Mouse (Mus musculus) brain, embryonic 14.5 days (tissue): ENCODE results near the gene 1700057G04Rik. TPM values are rescaled to one million over a fixed set of nuclear protein-coding genes. Genes with fewer than 3 reads are reported as not detected.

Experiments
- DNase-seq: peaks from one replicate; pipeline ENCODE4 v3.0.0-alpha.2; 2011; ENCODE audit warnings: low read depth
- CTCF ChIP-seq: fragments of 200-500 bp; IDR thresholded peaks from 2 replicates; pipeline ENCODE4 v1.5.1; 2012; ENCODE audit warnings: inconsistent platforms, mild to moderate bottlenecking, moderate library complexity, borderline replicate concordance; ENCODE audit not compliant: insufficient read depth, insufficient read length; ENCODE audit errors: extremely low read depth
- POLR2A ChIP-seq: fragments of 200-500 bp; IDR thresholded peaks from 2 replicates; pipeline ENCODE4 v1.6.1; 2012; ENCODE audit warnings: mild to moderate bottlenecking, inconsistent platforms, borderline replicate concordance; ENCODE audit not compliant: poor library complexity, insufficient read depth, insufficient read length, severe bottlenecking; ENCODE audit errors: extremely low read depth
- polyA plus RNA-seq: library from polyadenylated mRNA; depleted of rRNA; stranded (reverse); fragments of >200 nt; gene quantifications from 2 replicates; pipeline ENCODE4 v1.2.3, GENCODE M21; 2012

Gene 1700057G04Rik
- polyA plus RNA-seq, 1 experiment, result not detected

DNA sequence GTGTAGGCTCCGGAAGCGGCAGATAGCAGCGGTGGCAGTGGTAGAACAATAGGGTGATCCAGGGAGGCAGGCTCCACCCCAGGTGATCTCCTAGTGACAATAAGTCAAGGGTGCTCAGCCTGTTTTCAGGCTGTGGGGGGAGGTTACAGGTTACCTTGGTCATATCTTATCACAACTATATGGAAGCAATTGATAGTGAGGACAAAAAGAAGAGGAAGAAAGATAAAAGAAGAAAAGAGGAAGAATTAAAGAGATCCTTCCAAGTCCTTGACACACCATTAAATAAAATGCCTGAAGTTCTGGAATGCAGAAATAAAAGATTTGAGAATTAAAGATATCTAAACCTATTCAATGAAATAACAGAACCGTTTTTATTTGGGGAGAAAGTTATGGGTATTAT lies 17.6 kb downstream of the 1700057G04Rik start:
- TF ChIP-seq CTCF (no peak), POLR2A (no peak)
- DNase-seq, result no peak

DNA sequence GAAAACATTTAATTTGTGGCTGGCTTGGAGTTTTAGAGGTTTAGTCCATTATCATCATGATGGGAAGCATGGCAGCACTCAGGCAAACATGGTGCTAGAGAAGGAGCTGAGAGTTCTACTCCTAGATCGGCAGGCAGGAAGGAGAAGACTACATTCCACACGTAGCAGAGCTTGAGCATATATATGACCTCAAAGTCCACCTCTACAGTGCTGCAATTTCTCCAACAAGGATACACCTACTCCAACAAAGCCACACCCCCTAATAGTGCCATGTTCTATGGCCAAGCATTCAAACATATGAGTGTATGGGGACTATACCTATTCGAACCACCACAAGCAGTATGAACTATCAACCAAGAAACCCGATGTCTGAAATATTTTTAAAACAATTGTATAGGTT lies 22.2 kb downstream of the 1700057G04Rik start:
- TF ChIP-seq CTCF (no peak), POLR2A (no peak)
- DNase-seq, result no peak

DNA sequence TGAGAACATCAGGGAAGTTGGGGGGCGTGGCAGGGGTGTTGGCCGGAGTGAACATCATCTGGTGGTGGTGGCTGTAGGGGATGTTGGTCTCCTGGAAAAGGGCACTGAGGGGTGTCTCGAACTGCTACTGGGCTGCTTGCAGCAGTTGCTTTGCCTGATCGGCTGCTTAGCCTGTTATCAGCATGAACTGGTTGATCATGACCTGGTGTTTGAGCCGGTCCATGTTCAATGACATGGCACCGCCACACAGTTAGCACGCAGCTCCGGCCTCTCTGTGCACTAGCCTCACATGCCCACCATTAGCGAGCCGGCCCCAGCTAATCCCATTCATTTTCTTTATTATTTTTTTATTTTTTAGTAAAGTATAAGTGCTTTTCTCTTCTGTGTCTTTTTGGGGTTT lies 25.7 kb downstream of the 1700057G04Rik start:
- TF ChIP-seq CTCF (no peak), POLR2A (no peak)
- no peak for DNase-seq

DNA sequence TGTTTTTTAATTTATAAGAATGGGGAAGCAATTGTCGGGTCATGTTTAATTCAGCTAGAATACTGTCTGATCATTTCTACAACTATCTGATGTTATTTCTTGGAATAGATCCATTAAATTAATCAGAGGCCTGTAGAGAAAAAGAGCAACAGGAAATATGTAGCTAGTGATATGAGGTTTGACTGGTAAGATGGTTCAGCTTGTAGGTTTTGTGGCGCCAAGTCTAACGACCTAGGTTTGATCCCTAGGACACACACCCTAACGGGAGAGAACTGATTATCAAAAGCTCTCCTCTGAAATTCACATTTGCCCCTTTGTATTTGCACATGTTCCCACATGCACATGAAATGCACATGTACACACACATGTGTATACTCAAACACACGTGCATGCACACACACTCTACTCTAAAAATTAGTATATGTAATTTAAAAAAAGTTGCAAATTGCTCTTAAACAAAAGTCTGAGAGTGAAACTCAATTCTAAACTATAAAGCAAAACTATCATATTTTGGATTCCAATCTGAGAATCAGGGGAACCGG lies 26.2 kb downstream of the 1700057G04Rik start:
- TF ChIP-seq POLR2A (no peak), CTCF (no peak)
- DNase-seq, result no peak

DNA sequence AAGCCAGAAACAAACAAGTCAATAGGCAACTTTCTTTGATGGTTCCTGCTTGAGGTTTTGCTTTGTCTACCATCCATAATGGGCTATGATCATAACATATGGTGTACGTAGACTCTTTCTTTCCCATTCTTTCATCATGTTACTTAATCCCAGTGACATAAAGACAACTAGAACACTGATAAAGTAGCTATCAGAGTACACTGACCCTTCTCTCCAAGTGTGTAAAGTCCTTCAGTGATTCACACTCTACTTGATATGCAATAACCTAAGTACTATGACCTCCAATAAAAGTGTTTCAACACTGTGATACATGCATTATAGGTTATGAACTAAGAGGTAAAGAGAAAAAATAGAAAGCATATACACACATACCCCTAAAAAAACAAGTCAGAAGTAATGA lies 27.9 kb downstream of the 1700057G04Rik start:
- DNase-seq, result no peak
- TF ChIP-seq POLR2A (no peak), CTCF (no peak)

DNA sequence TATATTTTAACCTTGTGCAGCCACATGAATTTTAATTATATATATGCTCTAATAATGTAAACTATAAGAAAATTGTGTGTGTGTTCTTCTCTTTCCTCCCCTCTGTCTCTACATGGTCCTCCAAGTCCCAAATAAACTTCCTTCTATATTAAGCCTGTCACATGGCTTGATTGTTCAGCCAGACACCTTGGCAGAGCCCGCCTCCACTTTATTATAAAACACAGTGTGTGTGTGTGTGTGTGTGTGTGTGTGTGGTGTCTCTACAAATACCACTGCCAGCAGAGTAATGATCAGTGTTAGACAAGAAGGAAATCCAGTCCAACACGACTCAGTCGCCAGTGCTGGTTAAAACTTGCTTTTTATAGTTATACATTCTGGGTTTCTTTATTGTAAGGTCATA lies 28.5 kb downstream of the 1700057G04Rik start:
- TF ChIP-seq POLR2A (no peak), CTCF (no peak)
- DNase-seq, result no peak

DNA sequence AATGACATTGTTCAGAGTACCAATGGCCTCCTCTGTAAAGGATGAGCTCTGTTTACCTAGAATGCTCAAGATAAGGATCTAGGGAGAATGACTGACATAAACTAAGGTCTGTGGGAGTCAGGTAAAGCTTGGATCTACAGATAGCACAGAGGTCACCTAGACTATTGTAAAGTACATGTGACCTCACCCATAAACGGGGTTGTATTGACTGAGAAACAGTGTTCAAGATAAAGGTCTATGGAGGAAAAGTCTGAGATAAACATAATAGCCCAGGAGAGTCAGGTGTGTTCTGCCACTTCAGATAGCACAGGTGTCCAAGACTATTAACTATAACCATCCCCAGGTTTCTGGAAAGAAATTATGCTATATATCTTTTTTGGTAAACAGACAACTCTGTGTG lies 29.8 kb downstream of the 1700057G04Rik start:
- no peak for TF ChIP-seq CTCF
- no peak for TF ChIP-seq POLR2A
- DNase-seq, result no peak

DNA sequence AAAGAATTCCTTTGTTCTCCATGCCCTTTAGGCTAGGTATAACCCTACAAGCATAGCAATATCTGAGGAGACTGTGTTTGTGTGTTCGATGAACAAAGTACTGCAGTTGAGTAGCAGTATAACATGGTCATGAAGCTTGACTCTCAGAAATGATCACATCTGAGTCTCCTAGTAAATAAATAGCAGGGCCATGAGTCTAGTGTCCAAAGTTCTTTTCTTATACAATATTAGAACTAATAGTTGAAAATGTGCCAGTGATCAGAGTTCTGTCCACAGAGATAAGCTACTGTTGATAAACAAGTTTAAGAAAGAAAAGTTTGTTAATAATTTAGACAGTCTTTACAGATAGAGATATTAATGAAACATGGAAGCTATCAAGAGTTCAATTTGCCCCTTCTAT lies 42.7 kb downstream of the 1700057G04Rik start:
- no peak for TF ChIP-seq POLR2A
- TF ChIP-seq CTCF, result no peak

DNA sequence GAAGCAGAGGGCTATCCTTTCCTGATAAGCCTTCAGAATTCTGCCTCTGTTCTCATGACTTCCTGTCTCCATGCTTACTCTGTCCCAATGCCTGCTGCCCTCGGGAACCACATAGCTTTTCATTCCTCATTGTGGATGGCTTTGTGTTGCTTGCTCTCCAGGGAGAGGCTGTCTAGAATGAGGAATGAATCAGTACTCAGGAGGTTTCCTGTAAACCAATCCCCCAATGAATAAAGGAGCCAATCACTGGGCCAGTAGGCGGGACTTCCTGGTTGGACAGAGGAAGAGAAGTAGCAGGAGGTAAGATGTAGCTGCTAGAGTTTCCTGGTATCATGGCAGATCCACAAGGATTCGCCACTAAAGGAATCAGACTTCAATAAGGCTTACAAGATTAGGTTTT lies 44.1 kb downstream of the 1700057G04Rik start:
- TF ChIP-seq POLR2A (no peak), CTCF (no peak)
- no peak for DNase-seq

More for the DNA sequence above, 42.7 kb downstream of the 1700057G04Rik start:
- DNase-seq, result no peak

DNA sequence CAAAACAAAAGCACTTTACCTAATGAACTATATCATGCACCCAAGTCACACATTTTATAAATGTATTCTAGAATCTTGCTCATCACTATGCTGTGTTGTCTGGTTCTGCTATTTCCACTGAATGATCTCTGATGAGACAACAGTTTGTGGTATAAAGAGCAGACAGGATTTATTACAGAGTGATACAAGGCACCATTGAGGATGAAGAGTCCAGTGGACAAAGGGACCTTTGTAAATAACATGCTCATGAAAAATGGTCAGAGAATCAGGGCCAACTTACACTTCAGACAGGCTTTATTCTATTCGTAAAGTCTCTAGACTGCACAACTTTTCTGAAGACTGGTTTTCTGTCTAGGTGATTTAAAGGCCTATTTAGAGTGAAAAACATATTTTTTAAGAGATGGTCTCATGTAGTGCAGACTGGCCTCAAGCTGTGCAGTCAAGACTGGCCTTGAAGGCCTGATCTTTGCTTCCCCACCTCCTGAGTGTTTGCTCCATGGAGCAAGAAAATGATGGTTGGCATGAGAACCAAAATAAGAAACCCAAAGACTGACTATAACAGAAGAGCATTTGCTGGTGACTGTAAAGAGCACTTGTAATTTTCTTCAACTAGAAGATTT lies 51.6 kb downstream of the 1700057G04Rik start:
- no peak for TF ChIP-seq POLR2A
- TF ChIP-seq CTCF, result no peak
- no peak for DNase-seq

DNA sequence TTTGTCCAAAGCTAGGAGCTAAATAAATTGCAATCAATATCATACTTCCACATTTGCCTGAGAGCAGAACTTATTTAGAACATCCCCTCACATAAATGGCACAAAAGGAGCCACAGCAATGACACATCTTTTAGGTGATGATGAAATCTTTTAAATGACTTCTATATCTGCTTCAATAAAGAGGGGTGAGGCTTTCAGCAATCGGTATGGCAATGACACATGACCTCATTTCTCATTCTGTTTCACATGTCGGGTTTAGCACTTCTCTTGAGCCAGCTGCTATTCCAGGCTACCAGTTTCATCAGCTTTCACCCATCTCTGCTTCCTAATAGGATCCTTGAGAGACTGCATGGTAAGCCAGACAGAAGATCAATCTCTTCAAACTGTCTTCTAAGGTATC lies 54.3 kb downstream of the 1700057G04Rik start:
- TF ChIP-seq POLR2A, result no peak
- no peak for TF ChIP-seq CTCF
- no peak for DNase-seq

DNA sequence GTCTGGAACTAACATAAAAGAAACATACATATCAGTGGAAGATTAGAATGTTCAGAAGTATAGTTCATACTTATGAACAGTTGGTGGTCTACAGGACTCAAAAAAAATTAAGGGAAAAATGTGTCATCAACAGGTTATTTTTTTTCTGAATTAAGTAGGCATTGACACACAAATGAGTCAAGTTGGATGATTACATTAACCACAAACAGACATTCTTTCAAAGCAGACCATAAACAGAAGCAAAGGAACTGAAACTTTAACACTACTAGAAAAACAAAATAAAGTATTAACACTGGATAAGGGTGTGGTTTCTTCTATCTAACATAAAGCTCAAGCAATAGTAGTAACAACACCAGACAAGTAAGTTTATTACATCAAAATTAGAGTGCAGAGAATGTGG lies 59.7 kb downstream of the 1700057G04Rik start:
- TF ChIP-seq CTCF (no peak), POLR2A (no peak)
- no peak for DNase-seq

DNA sequence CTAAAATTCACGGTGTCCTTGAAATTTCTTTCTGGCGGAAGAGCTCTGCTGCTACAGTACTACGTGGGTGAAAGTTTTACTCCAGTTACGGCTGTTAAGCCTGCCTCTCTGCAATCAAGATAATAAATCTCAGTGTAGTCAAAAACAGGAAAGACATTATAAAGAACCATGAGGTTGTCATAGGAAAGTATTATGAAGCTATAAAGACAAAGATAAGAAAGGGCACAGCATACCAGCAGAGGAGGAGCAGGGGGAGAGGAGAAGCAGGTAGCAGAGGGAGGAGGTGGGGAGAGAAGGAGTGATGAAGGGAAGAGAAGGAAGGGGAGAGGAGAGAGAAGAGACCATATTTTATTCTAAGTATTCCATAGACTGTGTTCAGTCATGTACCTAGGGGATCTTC lies 64.7 kb downstream of the 1700057G04Rik start:
- no peak for TF ChIP-seq POLR2A
- no peak for TF ChIP-seq CTCF
- DNase-seq, result no peak
